Mouse (Mus musculus): ENCODE measurements around the gene Ptgfrn. TPM values are rescaled to one million over a fixed set of nuclear protein-coding genes. Genes with fewer than 3 reads are reported as not detected.
A peak's percentile ranks its signal among the peaks of the same experiment; 100 is the strongest.

The Ptgfrn gene
- polyA plus RNA-seq (2015; fragmentation: Nextera tagmentation; extraction: Ambion mirVana), result 2.3 TPM in 2 replicates

DNA sequence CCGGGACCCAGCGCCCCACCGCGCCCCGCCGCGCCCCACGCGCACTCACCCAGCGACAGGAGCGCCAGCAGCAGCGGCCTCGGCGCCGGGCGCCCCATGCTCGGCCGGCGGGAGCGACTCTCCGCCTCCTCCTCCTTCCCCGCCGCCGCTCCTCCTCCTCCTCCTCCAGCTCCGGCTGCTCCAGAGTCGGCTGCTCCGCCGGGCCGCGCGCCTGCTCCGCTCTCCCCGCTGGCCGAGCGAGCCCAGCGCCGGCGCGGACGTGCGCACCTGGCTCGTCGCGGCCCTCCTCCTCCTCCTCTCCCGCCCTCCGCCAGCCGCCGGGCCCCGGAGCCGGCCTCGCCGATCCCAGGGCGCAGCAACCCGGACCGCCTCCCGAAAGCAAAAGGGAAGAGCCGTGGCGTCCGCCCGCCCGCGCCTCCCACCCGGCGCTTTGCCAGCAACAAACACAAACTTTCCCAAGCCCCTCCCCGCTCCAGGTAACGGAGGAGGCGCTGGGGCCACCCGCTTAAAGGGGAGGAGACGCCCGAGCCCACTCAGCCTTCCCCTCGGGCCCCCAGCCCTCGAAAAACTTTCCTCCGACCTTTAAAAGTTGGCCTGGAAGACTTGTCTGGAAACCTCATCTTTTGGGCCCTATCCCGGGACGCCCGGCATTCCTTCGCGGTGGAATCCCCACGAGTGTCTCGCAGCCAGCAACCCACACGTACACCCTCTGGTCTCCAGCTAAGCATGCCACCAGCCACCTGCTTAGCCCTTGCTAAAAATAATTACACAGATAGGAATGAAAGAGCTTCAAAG lies at the start of gene Ptgfrn:
TSS of gene Ptgfrn (minus strand) at position 236 of the 795 bp plus-strand sequence.
- Histone ChIP-seq H3K36me3 (no peaks in the 10 kb centered on the region), H3K27me3 (peaks cover 4% of the 10 kb centered on the region), H3K4me1 (replicated peaks) (peaks cover 53% of the 10 kb centered on the region), H3K9ac (replicated peaks) (peak within 1 kb of the TSS; percentile 91), H3K4me2 (replicated peaks) (peak within 1 kb of the TSS; percentile 95), H3K4me3 (replicated peaks) (peak within 1 kb of the TSS; percentile 82), H3K27ac (peak within 1 kb of the TSS; percentile 69), H3K9me3 (no peaks in the 10 kb centered on the region)
- under 1% methylated on average over 40 of the region's 81 CpGs for WGBS
- ATAC-seq, result peak; percentile 83

DNA sequence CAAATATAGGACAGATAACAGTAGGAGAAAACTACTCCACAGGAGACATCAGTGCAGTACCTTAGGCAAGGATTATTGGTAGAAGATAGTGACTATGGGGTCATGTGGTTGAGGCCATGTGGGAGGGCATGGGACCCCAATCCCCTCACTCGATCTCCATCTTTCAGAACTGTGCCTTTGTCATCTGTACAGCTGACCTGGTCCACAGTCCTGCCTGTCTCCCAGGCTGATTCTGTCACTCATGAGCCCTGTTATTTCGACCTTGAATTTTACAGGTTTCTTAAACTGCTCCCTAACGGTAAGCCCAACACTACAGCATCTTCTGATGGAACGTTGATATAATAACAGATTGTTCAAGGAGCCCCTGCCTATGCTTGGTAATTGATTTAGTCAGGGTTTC lies 49.6 kb upstream of the Ptgfrn start:
- H3K4me1 ChIP-seq (replicated peaks), result peaks cover 26% of the 10 kb centered on the region

GRCm38 (mm10) chr3:101154067-101154466 lies 44.0 kb upstream of the Ptgfrn start:
- H3K27me3 ChIP-seq, result no peaks in the 10 kb centered on the region
- H3K9ac ChIP-seq (replicated peaks), result no peak overlapping the region
- H3K4me2 ChIP-seq (replicated peaks), result no peak overlapping the region
- H3K4me3 ChIP-seq (replicated peaks), result no peak overlapping the region
- H3K36me3 ChIP-seq, result no peaks in the 10 kb centered on the region
- H3K4me1 ChIP-seq (replicated peaks), result no peaks in the 10 kb centered on the region
- no peak overlapping the region for H3K27ac ChIP-seq
- H3K9me3 ChIP-seq, result peaks cover 9% of the 10 kb centered on the region
- no peak for ATAC-seq
- WGBS, result 93% methylated on average over 1 of the region's 1 CpGs

More for the DNA sequence above, 49.6 kb upstream of the Ptgfrn start:
- ATAC-seq, result no peak
- no peak overlapping the region for H3K4me3 ChIP-seq (replicated peaks)
- H3K27me3 ChIP-seq, result no peaks in the 10 kb centered on the region
- 89% methylated on average over 4 of the region's 4 CpGs for WGBS
- H3K9ac ChIP-seq (replicated peaks), result no peak overlapping the region
- no peaks in the 10 kb centered on the region for H3K36me3 ChIP-seq
- H3K9me3 ChIP-seq, result no peaks in the 10 kb centered on the region; the same call in 1 of the 2 replicates
- H3K4me2 ChIP-seq (replicated peaks), result no peak overlapping the region
- H3K27ac ChIP-seq, result no peak overlapping the region

DNA sequence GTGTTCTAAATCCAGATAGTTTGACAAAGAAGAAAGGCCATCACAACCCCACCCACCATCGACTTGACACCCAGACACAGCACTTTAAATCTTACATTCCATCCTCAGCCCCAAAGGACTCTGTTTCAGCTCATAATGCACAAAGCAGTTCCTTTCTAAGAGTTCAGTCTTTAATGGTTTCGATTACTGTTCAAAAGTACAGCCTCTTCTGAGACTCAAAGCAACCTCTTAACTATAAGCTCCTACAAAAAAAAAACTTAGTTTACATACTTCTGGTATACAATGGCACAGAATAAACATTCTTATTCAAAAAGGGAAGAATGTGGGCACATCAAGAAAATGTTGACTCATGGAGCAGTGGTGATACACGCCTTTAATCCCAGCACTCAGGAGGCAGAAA lies 43.3 kb upstream of the Ptgfrn start:
- WGBS, result 79% methylated on average over 3 of the region's 3 CpGs
- H3K27me3 ChIP-seq, result no peaks in the 10 kb centered on the region
- ATAC-seq, result no peak
- H3K36me3 ChIP-seq, result no peaks in the 10 kb centered on the region
- H3K27ac ChIP-seq, result no peak overlapping the region
- H3K9me3 ChIP-seq, result peaks cover 9% of the 10 kb centered on the region
- no peaks in the 10 kb centered on the region for H3K4me1 ChIP-seq (replicated peaks)
- no peak overlapping the region for H3K9ac ChIP-seq (replicated peaks)
- no peak overlapping the region for H3K4me2 ChIP-seq (replicated peaks)
- no peak overlapping the region for H3K4me3 ChIP-seq (replicated peaks)

DNA sequence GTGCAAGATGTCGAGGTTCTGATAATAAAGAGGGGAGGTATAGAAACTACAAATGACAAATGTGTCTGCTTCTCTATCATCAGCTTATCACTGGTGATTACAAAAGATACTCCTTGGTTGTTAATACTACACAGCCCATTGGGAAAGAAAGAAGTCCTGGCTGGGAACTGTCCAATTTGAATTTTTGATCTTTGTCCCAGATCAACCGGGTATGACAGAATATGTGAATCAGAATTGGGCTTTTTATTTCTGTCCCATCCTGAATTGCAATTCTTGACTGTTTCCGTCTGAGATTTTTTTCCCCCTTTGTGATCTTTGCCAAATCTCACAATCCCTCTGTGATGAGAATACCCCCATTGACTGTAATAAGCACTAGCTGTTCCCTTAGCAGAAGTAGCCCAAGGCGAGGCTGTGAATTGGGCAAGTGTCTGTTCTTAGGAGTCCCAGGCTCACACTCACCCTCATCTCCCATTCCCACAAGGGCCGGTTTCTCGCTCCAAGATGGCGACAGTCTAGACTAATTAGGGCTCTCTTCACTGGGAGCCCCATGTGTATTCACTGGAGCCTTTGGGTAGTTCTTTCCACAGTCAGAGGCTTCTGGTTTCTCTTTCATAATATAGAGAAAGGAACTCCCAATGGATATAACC lies 36.2 kb upstream of the Ptgfrn start:
- Histone ChIP-seq H3K27me3 (no peaks in the 10 kb centered on the region), H3K4me3 (replicated peaks) (no peak overlapping the region), H3K9ac (replicated peaks) (no peak overlapping the region), H3K4me2 (replicated peaks) (peak overlapping the region; percentile 53), H3K4me1 (replicated peaks) (peaks cover 24% of the 10 kb centered on the region), H3K27ac (peak overlapping the region; percentile 92), H3K36me3 (no peaks in the 10 kb centered on the region), H3K9me3 (peaks cover 5% of the 10 kb centered on the region)
- ATAC-seq, result peak; percentile 29; the same call in 1 of the 2 replicates
- WGBS, result 44% methylated on average over 7 of the region's 7 CpGs

DNA sequence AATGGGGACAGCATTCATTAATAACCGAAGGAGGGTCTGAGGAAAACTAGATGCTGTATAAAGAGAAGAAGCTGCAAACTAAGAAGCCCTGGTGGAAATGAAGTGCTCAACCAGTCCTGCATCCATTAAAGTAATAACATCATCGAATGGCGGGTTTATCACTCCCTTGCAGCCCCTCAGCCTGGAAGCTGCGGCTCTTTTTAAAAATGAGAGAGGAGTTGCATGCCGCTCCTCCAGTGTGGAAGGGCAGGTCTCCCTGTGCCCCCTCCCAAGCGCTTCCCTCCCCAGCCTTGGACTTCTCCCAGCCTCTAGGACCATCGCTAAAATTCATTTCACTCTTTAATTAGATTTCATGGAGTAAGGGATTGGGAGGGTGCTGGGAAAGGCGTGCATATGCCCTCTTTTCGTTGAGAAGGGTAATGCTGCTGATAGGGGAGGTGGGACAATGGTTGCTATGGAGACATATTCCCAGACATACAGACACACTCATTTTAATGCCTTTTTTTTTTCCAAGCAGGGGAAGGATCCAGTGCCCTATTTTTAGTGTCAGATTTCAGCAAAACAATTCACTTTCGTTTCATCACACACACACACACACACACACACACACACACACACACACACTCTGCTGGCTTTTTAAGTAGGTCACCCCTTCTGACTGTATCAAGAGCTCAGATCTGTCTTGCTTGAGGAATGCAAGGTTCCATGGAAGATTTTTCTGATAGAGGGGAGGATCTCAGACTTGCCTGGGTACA lies 35.4 kb upstream of the Ptgfrn start:
- peak overlapping the region; percentile 92 for H3K27ac ChIP-seq
- no peaks in the 10 kb centered on the region for H3K36me3 ChIP-seq
- H3K4me3 ChIP-seq (replicated peaks), result peak overlapping the region; percentile 22
- peak; percentile 90 for ATAC-seq
- 0 out of 2 replicates have a peak overlapping the region, but pooled peaks have one; percentile 20 for H3K9ac ChIP-seq (replicated peaks)
- 14% methylated on average over 10 of the region's 10 CpGs for WGBS
- peak overlapping the region; percentile 53 for H3K4me2 ChIP-seq (replicated peaks)
- peaks cover 24% of the 10 kb centered on the region for H3K4me1 ChIP-seq (replicated peaks)
- H3K27me3 ChIP-seq, result no peaks in the 10 kb centered on the region
- peaks cover 5% of the 10 kb centered on the region for H3K9me3 ChIP-seq

DNA sequence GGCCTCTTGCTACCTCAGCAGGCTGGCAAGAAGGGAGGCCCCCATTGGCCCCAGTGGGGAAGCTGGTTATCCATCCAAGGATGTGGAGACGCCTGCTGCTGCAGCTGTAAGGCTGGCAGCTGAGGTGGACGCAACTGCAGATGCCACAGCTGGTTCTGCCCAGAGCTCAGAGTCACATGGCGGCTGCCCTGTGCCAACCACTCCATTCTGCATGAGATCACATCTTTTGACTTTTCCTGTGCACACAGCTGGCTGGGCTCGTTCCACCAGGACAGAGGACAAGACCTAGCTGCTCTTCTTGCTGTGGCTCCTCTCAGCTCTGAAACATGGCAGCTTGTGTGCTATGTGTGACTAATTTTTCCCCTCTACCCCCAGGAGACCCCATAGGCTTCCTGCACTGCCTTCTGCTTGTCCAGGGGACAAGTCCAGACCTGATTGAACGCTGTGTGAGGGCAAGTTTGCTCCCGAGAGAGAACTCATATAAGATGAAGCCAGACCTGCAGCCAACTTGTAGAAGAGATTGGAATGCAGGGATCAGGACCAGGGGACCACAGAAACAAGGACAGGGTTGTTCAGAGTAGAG lies 34.4 kb upstream of the Ptgfrn start:
- peak overlapping the region; percentile 92 for H3K27ac ChIP-seq
- H3K4me3 ChIP-seq (replicated peaks), result no peak overlapping the region
- WGBS, result 63% methylated on average over 6 of the region's 6 CpGs
- peak overlapping the region; percentile 53 for H3K4me2 ChIP-seq (replicated peaks)
- H3K4me1 ChIP-seq (replicated peaks), result peaks cover 24% of the 10 kb centered on the region
- H3K27me3 ChIP-seq, result no peaks in the 10 kb centered on the region
- no peak overlapping the region for H3K9ac ChIP-seq (replicated peaks)
- ATAC-seq, result peak; percentile 15; the same call in 1 of the 2 replicates
- H3K9me3 ChIP-seq, result peaks cover 5% of the 10 kb centered on the region
- H3K36me3 ChIP-seq, result no peaks in the 10 kb centered on the region

- WGBS, result 91% methylated on average over 7 of the region's 7 CpGs
- no peak overlapping the region for H3K9ac ChIP-seq (replicated peaks)
- ATAC-seq, result no peak
Observed at GRCm38 (mm10) chr3:101143465-101143864, 33.4 kb upstream of the Ptgfrn start.

GRCm38 (mm10) chr3:101141864-101142263 lies 31.8 kb upstream of the Ptgfrn start:
- Histone ChIP-seq H3K36me3 (no peaks in the 10 kb centered on the region), H3K27ac (no peak overlapping the region), H3K4me3 (replicated peaks) (no peak overlapping the region), H3K9me3 (no peaks in the 10 kb centered on the region), H3K27me3 (no peaks in the 10 kb centered on the region), H3K4me2 (replicated peaks) (no peak overlapping the region), H3K9ac (replicated peaks) (no peak overlapping the region), H3K4me1 (replicated peaks) (peaks cover 24% of the 10 kb centered on the region)
- ATAC-seq, result no peak
- 82% methylated on average over 8 of the region's 8 CpGs for WGBS

More at GRCm38 (mm10) chr3:101143465-101143864, 33.4 kb upstream of the Ptgfrn start:
- Histone ChIP-seq H3K27ac (no peak overlapping the region), H3K27me3 (no peaks in the 10 kb centered on the region), H3K9me3 (peaks cover 5% of the 10 kb centered on the region), H3K4me1 (replicated peaks) (peaks cover 24% of the 10 kb centered on the region), H3K4me2 (replicated peaks) (no peak overlapping the region), H3K4me3 (replicated peaks) (no peak overlapping the region), H3K36me3 (no peaks in the 10 kb centered on the region)

GRCm38 (mm10) chr3:101139958-101140357 lies 29.9 kb upstream of the Ptgfrn start:
- H3K27me3 ChIP-seq, result no peaks in the 10 kb centered on the region
- no peak overlapping the region for H3K4me3 ChIP-seq (replicated peaks)
- no peak overlapping the region for H3K9ac ChIP-seq (replicated peaks)
- 87% methylated on average over 7 of the region's 7 CpGs for WGBS
- no peaks in the 10 kb centered on the region for H3K9me3 ChIP-seq
- no peak for ATAC-seq
- H3K4me1 ChIP-seq (replicated peaks), result peaks cover 16% of the 10 kb centered on the region
- H3K4me2 ChIP-seq (replicated peaks), result no peak overlapping the region
- H3K36me3 ChIP-seq, result no peaks in the 10 kb centered on the region
- H3K27ac ChIP-seq, result no peak overlapping the region

- H3K4me2 ChIP-seq (replicated peaks), result no peak overlapping the region
Observed at GRCm38 (mm10) chr3:101136483-101136882, 26.4 kb upstream of the Ptgfrn start.

More at GRCm38 (mm10) chr3:101136483-101136882, 26.4 kb upstream of the Ptgfrn start:
- H3K9ac ChIP-seq (replicated peaks), result no peak overlapping the region
- no peaks in the 10 kb centered on the region for H3K27me3 ChIP-seq
- 44% methylated on average over 11 of the region's 11 CpGs for WGBS
- no peak for ATAC-seq
- no peak overlapping the region for H3K4me3 ChIP-seq (replicated peaks)
- no peak overlapping the region for H3K27ac ChIP-seq
- H3K9me3 ChIP-seq, result no peaks in the 10 kb centered on the region
- H3K4me1 ChIP-seq (replicated peaks), result peaks cover 9% of the 10 kb centered on the region; the same call in 1 of the 2 replicates
- no peaks in the 10 kb centered on the region for H3K36me3 ChIP-seq

Data from midbrain, embryonic 13.5 days (tissue).